Mouse (Mus musculus) cerebellum, adult 11 months (tissue): ENCODE results near the gene Stk24.

Source experiments
- DNase-seq: peaks from one replicate; pipeline ENCODE4 v3.0.0; 2022

Gene Stk24

GRCm38 (mm10) chr14:121378243-121379115 lies 1.3 kb downstream of the Stk24 start:
- DNase-seq, result peak; percentile 33

- no peak for DNase-seq
These were observed 3.2 kb downstream of the Stk24 start for GRCm38 (mm10) chr14:121376566-121376965.

DNA sequence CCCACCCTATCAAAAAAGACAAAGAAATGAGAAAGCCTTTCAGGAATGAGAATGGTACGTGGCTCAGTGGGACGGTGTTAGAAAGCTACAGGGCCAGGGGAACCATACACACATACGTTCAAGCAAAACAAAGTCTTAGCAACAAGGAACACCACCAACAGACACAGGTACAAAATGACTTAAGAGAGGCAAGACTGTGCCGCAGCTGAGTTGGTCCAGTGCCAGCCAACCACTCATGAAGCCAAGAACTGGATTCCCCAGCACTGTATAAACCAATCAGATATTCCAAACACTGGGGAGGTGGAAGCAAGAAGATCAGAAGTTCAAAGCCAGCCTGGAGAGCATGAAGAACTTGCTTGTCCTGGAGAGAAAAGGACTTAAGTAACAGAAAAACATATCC lies 5.9 kb downstream of the Stk24 start:
- no peak for DNase-seq

GRCm38 (mm10) chr14:121373020-121373419 lies 6.8 kb downstream of the Stk24 start:
- DNase-seq, result no peak

DNA sequence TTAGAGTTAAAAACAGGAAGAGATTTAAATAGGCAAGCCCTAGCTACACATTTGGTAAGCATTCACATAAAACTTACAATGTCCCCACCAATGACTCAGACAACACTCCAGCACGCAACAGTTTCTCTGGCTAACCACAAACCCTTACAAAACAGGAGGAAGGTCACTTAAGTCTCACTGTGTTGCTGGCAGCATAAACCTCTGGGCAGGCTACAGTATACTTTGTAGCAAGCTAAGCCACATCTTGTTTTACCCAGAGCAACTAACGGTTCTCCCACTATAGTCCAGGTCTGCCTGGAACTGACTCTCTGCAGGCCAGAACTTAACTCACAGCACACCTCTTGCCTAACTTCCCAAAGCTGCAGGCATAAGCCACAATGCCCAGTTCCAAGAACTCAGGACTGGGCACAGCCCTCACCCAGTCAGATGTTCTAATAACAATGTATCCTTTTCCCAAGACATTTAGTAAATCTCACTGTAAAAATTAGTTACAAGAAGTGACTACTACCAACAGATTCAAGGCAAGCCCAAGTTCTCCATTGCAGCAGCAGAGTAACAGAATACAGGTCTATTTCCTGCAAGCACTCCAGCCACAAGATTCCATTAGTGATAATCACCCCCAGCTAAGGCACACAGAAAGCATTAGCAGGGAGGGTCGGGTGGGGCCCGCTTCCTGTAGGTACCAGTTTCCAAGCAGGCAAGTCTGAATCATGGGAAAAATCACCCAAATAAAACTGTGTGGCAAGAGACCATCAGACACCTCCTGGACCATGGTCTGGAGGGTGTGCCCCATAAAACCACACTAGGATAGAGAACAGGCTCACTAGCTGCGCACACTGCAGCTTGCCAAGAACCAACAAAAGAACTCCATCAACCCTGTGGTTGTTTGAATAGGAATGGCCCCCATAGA lies 7.6 kb downstream of the Stk24 start:
- DNase-seq, result no peak

GRCm38 (mm10) chr14:121369385-121369784 lies 10.4 kb downstream of the Stk24 start:
- no peak for DNase-seq

- DNase-seq, result no peak
These were observed 11.6 kb downstream of the Stk24 start for GRCm38 (mm10) chr14:121368108-121368705.

- no peak for DNase-seq
These were observed 13.7 kb downstream of the Stk24 start for GRCm38 (mm10) chr14:121365991-121366728.

GRCm38 (mm10) chr14:121365390-121365789 lies 14.4 kb downstream of the Stk24 start:
- no peak for DNase-seq

- DNase-seq, result no peak
These were observed 15.5 kb downstream of the Stk24 start for GRCm38 (mm10) chr14:121364282-121364681.

- DNase-seq, result no peak
These were observed 18.3 kb downstream of the Stk24 start for GRCm38 (mm10) chr14:121361319-121362114.

DNA sequence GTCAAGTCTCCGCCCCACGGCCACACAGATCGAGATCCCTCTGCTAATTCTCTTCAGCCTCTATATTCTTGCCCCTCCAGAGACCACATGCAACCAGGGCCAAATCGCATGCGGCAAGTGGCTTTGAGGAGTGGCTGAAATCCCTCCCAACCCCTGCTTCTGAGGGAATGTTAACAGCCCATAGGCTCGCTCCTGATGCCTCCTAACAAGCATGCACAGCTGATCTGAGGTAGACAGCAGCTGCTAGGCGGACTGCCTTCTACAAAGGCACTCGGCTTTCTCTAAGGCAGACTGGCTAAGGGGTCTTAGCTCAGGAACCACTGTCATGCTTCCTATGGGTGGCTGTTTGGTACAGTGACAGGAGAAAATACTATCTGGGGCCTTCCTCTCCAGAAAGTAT lies 20.0 kb downstream of the Stk24 start:
- DNase-seq, result no peak

- no peak for DNase-seq
These were observed 20.8 kb downstream of the Stk24 start for GRCm38 (mm10) chr14:121359015-121359414.

- DNase-seq, result no peak
These were observed 21.5 kb downstream of the Stk24 start for GRCm38 (mm10) chr14:121358327-121358726.

DNA sequence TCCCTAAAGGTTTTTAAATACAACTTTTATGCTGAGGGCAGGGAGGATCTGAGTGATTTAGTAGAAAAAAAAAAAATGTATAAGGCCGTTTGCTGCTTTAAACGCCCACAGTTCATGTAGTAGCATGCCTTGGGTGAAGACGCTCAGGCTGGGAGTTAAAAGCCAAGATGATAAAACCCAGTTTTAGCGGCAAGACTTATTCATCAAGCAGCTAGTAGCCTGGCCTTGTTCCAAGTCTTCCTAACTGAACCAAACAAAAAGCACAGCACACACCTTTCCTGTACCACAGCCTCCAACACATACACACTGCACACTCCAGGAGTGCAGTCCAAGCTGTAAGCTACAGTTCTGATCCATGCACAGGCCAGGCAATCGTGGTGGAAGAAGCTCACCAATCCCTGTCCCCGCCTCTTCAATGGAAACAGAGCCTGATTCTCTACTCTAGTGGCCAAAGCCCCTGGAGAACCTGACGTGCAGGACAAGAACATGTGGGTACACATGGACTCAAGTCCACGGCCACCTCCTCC lies 23.4 kb downstream of the Stk24 start:
- no peak for DNase-seq

GRCm38 (mm10) chr14:121355732-121356131 lies 24.1 kb downstream of the Stk24 start:
- no peak for DNase-seq

DNA sequence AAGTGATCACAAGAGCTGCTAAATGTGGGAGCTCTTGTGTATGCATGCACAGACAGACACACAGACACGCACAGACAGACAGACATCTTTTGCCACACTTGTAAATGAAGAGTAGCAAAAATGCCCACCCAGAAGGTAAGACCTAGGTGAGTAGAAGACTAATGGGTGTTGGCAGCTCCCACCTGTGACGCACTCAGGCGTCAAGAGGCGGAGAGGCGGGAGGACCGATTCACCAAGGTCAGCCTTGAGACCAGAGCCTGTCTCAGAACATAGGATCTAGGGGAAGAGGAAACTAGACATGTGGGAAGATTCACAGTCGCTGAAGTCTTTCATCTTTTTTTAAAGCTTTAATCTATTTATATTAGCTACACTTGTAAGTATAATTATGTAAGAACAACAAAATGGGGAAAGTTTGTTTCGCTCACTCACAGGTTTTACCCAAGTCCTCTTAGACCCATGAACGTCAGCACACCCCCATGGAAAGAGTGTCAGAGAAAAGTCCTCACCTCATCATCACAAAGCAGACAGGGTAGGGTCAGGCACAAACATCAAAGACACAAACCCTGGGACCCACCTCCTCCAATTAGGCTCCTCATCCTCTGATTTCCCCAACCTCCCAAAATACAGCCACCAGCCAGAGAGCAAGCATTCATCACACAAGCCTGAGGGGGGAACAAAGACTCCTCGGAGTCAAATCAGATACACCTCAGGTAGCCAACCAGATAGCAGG lies 26.0 kb downstream of the Stk24 start:
- no peak for DNase-seq

DNA sequence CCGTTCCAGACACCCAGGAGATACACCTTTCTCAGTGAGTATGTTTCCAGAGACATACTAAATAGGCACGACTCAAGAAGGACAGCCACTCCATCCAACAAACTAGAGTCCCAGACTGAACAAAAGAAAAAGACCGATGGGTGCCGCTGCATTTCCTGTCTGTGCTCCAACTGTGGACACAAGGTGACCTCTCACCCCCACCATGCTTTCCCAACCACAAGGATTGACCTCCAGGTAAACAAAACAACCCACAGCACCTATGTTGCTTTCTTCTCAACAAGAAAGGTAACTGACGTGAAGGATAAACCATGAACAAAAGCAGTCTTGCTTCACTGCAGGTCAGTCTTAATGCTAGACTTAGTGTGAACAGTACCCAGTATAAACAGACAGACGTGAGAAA lies 27.1 kb downstream of the Stk24 start:
- no peak for DNase-seq

DNA sequence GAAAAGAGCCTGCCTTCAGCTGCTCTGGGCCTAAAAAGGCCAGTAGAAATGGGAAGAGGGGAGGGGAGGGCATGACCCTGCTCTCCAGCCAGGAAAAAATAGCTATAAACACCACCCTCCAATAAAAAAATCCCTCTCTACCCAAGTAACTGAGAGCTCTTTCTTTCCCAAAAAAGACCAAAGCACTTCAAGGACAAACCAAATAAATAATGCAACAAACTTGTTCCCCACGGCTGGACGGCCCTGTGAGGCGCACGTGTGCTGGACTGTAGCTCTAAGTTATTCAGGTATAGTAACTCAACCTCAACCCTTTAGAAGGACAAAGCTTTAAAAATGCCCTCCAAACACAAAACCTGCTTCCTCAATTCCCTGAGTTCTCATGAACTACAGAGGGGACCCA lies 28.1 kb downstream of the Stk24 start:
- no peak for DNase-seq

DNA sequence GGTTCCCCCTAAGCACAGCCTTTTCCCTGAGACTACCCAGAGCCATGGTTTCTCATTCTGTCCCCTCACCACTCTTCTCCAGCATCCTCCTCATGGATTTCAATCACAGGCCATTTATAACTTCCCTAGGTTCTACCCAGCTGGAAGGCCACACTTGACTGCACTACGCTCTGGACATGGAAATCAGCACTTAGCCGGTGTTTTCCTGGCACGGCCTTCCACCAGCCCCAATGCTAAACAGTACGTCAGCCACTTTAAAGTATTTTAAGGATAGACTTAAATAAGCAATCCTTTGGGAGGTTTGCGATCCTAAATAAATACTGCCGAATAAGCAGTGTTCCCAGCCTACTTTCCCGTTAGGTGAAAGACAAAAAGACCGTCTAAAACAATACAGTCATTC lies 29.8 kb downstream of the Stk24 start:
- no peak for DNase-seq

GRCm38 (mm10) chr14:121349291-121349690 lies 30.5 kb downstream of the Stk24 start:
- DNase-seq, result no peak
